Mouse (Mus musculus): ENCODE data around the gene Fzr1. TPM values are rescaled to one million over a fixed set of nuclear protein-coding genes. Genes with fewer than 3 reads are reported as not detected.

Gene Fzr1
- total RNA-seq, 2 experiments from 2014 or later = 27.7 to 32.3 TPM

GRCm38 (mm10) chr10:81342686-81343505, 35.4 kb downstream of the Fzr1 start, which contains the start of gene Gipc3:
Gene Gipc3, minus strand, starts transcription at chr10:81343266.
- no peak for DNase-seq (ENCODE audit: low spot score)
- intact Hi-C loops (cut with DNase I) = loop anchor here (2.0 kb wide), 1 partner anchor 20 kb away; no protein-coding TSS in a partner anchor

- intact Hi-C loops (cut with DNase I) = loop anchor here (2.0 kb wide), 1 partner anchor 51 kb away; the partner anchor contains the start of gene Tjp3
- no peak for DNase-seq (ENCODE audit: low spot score)
Measured at GRCm38 (mm10) chr10:81341333-81341949, 36.9 kb downstream of the Fzr1 start.

- intact Hi-C loops (cut with DNase I) = loop anchor here (2.0 kb wide), 1 partner anchor 50 kb away; the partner anchor contains the start of gene Tjp3
- no peak for DNase-seq (ENCODE audit: low spot score)
Measured at GRCm38 (mm10) chr10:81340551-81341332, 37.6 kb downstream of the Fzr1 start.

GRCm38 (mm10) chr10:81336558-81336957, 41.8 kb downstream of the Fzr1 start:
- intact Hi-C loops (cut with DNase I) = no loop called here
- no peak for DNase-seq (ENCODE audit: low spot score)

- intact Hi-C loops (cut with DNase I) = no loop called here
- no peak for DNase-seq (ENCODE audit: low spot score)
Measured at GRCm38 (mm10) chr10:81335393-81336340, 42.6 kb downstream of the Fzr1 start.

- intact Hi-C loops (cut with DNase I) = no loop called here
Measured at GRCm38 (mm10) chr10:81334324-81334723, 44.0 kb downstream of the Fzr1 start.

GRCm38 (mm10) chr10:81332277-81332676, 46.0 kb downstream of the Fzr1 start:
- intact Hi-C loops (cut with DNase I) = no loop called here
- no peak for DNase-seq (ENCODE audit: low spot score)

More at GRCm38 (mm10) chr10:81334324-81334723, 44.0 kb downstream of the Fzr1 start:
- no peak for DNase-seq (ENCODE audit: low spot score)

- intact Hi-C loops (cut with DNase I) = no loop called here
- DNase-seq (ENCODE audit: low spot score) = peak; percentile 70
Measured at GRCm38 (mm10) chr10:81330007-81330406, 48.3 kb downstream of the Fzr1 start.

GRCm38 (mm10) chr10:81329194-81329975, 48.9 kb downstream of the Fzr1 start:
- intact Hi-C loops (cut with DNase I) = loop anchor here (2.0 kb wide), 1 partner anchor 75 kb away; no protein-coding TSS in a partner anchor
- no peak for DNase-seq (ENCODE audit: low spot score)

- peak; percentile 73 for DNase-seq (ENCODE audit: low spot score)
- intact Hi-C loops (cut with DNase I) = loop anchor here (2.0 kb wide), 1 partner anchor 76 kb away; no protein-coding TSS in a partner anchor
Measured at GRCm38 (mm10) chr10:81328386-81328785, 49.9 kb downstream of the Fzr1 start, which contains the start of gene Tbxa2r. Gene Tbxa2r, plus strand, starts transcription at chr10:81328731.

GRCm38 (mm10) chr10:81327959-81328358, 50.4 kb downstream of the Fzr1 start:
- intact Hi-C loops (cut with DNase I) = loop anchor here (2.0 kb wide), 1 partner anchor 77 kb away; no protein-coding TSS in a partner anchor

GRCm38 (mm10) chr10:81326858-81327257, 51.5 kb downstream of the Fzr1 start:
- intact Hi-C loops (cut with DNase I) = no loop called here

More at GRCm38 (mm10) chr10:81327959-81328358, 50.4 kb downstream of the Fzr1 start:
- DNase-seq (ENCODE audit: low spot score) = no peak

GRCm38 (mm10) chr10:81325781-81326180, 52.5 kb downstream of the Fzr1 start:
- intact Hi-C loops (cut with DNase I) = no loop called here
- no peak for DNase-seq (ENCODE audit: low spot score)

More at GRCm38 (mm10) chr10:81326858-81327257, 51.5 kb downstream of the Fzr1 start:
- DNase-seq (ENCODE audit: low spot score) = peak; percentile 62

- intact Hi-C loops (cut with DNase I) = no loop called here
- no peak for DNase-seq (ENCODE audit: low spot score)
Measured at GRCm38 (mm10) chr10:81325176-81325575, 53.1 kb downstream of the Fzr1 start.

- intact Hi-C loops (cut with DNase I) = loop anchor here (2.0 kb wide), 1 partner anchor 19 kb away; the partner anchor contains the start of gene Gipc3
- DNase-seq (ENCODE audit: low spot score) = no peak
Measured at GRCm38 (mm10) chr10:81323791-81324530, 54.4 kb downstream of the Fzr1 start.

GRCm38 (mm10) chr10:81323141-81323775, 55.1 kb downstream of the Fzr1 start:
- intact Hi-C loops (cut with DNase I) = loop anchor here (2.0 kb wide), 1 partner anchor 20 kb away; the partner anchor contains the start of gene Gipc3
- no peak for DNase-seq (ENCODE audit: low spot score)
